Mouse (Mus musculus) heart, embryonic 11.5 days (tissue): ENCODE data around the gene Guca1b. TPM values are rescaled to one million over a fixed set of nuclear protein-coding genes. Genes with fewer than 3 reads are reported as not detected.
A peak's percentile ranks its signal among the peaks of the same experiment; 100 is the strongest.
"Not testable (repeated sequence)": the region's sequence is repeated elsewhere in the genome, so short reads cannot be mapped to it uniquely, and the experiment has no call there.

Experiments used
- ATAC-seq: fragments of 200-750 bp; cut with Nextera tagmentation; replicated peaks from 2 replicates; pipeline ENCODE4 v1.8.0; 2017; ENCODE audit warnings: moderate library complexity; ENCODE audit not compliant: insufficient number of reproducible peaks, low FRiP score, low TSS enrichment
- H3K27ac ChIP-seq: fragments of 300-500 bp; sonication (generic); 2 replicates; pipeline ENCODE4 v1.5.1; 2014; ENCODE audit warnings: mild to moderate bottlenecking, low read depth, low read length
- H3K27me3 ChIP-seq: fragments of 300-500 bp; sonication (generic); 2 replicates; pipeline ENCODE4 v1.6.1; 2014; ENCODE audit warnings: mild to moderate bottlenecking, low read length, mixed read lengths; ENCODE audit not compliant: control insufficient read depth, insufficient read depth
- H3K36me3 ChIP-seq: fragments of 300-500 bp; sonication (generic); 2 replicates; pipeline ENCODE4 v1.6.1; 2014; ENCODE audit warnings: mild to moderate bottlenecking, low read length, moderate library complexity, mixed read lengths; ENCODE audit not compliant: control insufficient read depth, insufficient read depth
- H3K4me1 ChIP-seq: fragments of 300-500 bp; sonication (generic); 2 replicates; pipeline ENCODE4 v1.6.1; 2014; ENCODE audit warnings: low read length; ENCODE audit not compliant: control insufficient read depth, insufficient read depth
- H3K4me2 ChIP-seq: fragments of 300-500 bp; sonication (generic); 2 replicates; pipeline ENCODE4 v1.6.1; 2014; ENCODE audit warnings: mild to moderate bottlenecking, moderate library complexity
- H3K4me3 ChIP-seq: fragments of 300-500 bp; sonication (generic); 2 replicates; pipeline ENCODE4 v1.5.1; 2014; ENCODE audit warnings: low read depth, low read length
- H3K9ac ChIP-seq: fragments of 300-500 bp; sonication (generic); 2 replicates; pipeline ENCODE4 v1.6.1; 2014; ENCODE audit warnings: mild to moderate bottlenecking, low read depth, low read length, moderate library complexity
- H3K9me3 ChIP-seq: fragments of 300-500 bp; sonication (generic); replicated peaks from 2 replicates; pipeline ENCODE4 v1.6.1; 2016; ENCODE audit warnings: low read length; ENCODE audit not compliant: control insufficient read depth
- WGBS: fragments of 180-500 bp; shearing (Covaris S2); extraction: QIAGEN DNeasy Blood & Tissue Kit; methylation state at CpG from one replicate; pipeline ENCODE4 v1.1.7; 2014; ENCODE audit not compliant: insufficient replicate concordance; 5-methylcytosine and 5-hydroxymethylcytosine counted together
- polyA plus RNA-seq: library from polyadenylated mRNA; unstranded; fragments of >200 nt; fragmentation: Nextera tagmentation; extraction: Ambion mirVana; gene quantifications from 2 replicates; pipeline ENCODE4 v1.2.1, GENCODE M21; 2014

Guca1b gene
- polyA plus RNA-seq, 1 experiment from 2014 or later: 1.2 TPM

DNA sequence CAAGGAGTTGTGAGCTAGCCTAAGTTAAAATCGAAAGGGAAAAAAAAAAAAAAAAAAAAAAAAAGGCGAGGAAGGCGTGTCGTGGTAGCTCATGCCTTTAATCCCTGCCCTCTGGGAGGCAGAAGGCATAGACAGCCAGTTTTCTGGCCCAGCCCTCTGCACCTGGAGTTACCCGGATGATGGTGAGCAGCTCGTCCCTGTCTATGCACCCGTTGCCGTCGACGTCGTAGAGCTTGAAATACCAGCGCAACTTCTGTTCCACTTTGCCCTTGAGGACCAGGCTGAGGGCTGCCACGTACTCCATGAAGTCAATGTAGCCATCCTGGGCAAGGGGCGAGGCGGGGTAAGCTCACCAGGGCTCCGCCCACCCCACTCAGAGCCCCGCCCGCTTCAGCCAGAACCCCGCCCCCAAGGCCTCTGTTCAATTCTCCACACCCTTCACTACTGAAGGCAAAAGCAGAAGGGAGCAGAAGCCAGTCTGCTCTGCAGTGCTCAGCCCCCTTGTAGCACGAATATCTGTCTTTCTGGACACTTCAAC lies 10.3 kb downstream of the Guca1b start:
- Histone ChIP-seq H3K27ac (no peak overlapping the region), H3K9ac (peak overlapping the region; percentile 47; the same call in 1 of the 2 replicates), H3K4me3 (peak overlapping the region; percentile 34), H3K36me3 (no peaks in the 10 kb centered on the region), H3K4me1 (peaks cover 7% of the 10 kb centered on the region; the same call in 1 of the 2 replicates), H3K4me2 (peak overlapping the region; percentile 65), H3K27me3 (peaks cover 28% of the 10 kb centered on the region), H3K9me3 (no peaks in the 10 kb centered on the region)
- ATAC-seq: 0 out of 2 replicates have a peak, but pooled peaks have one; percentile 53
- WGBS: 3% methylated on average over 19 of the region's 20 CpGs

DNA sequence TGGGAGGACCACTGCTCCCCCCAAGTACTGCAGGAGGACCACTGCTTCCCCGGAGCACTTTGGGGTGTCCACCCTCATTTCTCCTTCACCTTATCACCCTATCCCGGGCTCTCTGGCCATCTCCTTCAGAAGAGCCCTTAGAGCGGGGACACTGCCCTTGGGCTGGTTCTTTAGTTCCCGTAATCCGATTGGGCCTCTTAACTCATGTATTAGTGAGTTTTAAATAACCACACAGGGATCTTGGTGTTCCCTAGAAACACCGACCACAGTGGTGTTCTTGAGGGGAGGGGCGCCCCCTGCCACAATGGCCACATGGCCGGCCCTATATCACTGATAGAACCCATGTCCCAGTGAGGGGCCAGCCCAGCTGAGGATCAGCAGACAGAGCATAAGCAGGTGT lies 13.9 kb downstream of the Guca1b start:
- peaks cover 25% of the 10 kb centered on the region for H3K27me3 ChIP-seq
- no peak overlapping the region for H3K4me2 ChIP-seq
- no peaks in the 10 kb centered on the region for H3K36me3 ChIP-seq
- no peak overlapping the region for H3K4me3 ChIP-seq
- WGBS: 78% methylated on average over 8 of the region's 8 CpGs
- no peaks in the 10 kb centered on the region for H3K9me3 ChIP-seq
- H3K9ac ChIP-seq: no peak overlapping the region
- ATAC-seq: no peak
- H3K4me1 ChIP-seq: peaks cover 7% of the 10 kb centered on the region; the same call in 1 of the 2 replicates
- H3K27ac ChIP-seq: no peak overlapping the region

GRCm38 (mm10) chr17:47400451-47400850 lies 15.3 kb downstream of the Guca1b start, which contains the start of gene Guca1a:
Gene Guca1a, minus strand, starts transcription at chr17:47400584.
- Histone ChIP-seq H3K9ac (no peak within 1 kb of the TSS), H3K27me3 (peaks cover 18% of the 10 kb centered on the region), H3K4me3 (no peak within 1 kb of the TSS), H3K27ac (no peak within 1 kb of the TSS), H3K9me3 (no peaks in the 10 kb centered on the region), H3K4me2 (no peak within 1 kb of the TSS), H3K4me1 (no peaks in the 10 kb centered on the region), H3K36me3 (no peaks in the 10 kb centered on the region)
- ATAC-seq: no peak
- WGBS: 60% methylated on average over 10 of the region's 10 CpGs

DNA sequence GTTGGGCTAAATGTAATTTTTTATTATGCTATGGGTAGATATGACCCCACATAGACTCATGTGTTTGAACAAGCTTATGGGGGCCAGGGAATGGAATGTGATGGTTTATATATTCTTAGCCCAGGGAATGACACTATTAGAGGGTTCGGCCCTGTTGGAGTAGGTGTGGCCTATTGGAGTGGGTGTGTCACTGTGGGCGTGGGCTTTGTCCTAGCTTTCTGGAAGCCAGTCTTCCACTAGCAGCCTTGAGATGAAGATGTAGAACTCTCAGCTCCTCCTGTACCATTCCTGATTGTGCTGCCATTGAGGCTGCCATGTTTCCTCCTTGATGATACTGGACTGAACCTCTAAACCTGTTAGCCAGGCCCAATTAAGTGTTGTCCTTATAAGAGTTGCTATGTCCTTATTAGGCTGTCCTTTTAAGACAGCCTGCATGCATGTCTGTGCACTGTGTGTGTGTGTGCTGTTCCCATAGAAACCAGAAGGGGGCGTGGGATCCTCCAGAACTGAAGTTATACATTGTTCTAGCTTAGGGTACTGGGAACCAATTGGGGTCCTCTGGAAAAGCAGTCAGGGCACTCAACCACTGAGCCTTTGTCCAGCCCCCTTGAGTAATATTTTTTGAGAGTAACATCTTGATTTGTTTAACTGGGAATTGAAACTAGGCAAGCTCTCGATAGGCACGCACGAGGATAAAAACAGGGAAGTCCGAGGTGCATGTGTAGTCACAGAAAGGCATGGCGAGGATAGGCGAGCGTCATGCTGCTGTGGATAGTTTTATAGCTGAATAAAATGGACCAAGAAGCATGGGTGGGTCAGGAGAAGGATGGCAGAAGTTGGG lies 22.7 kb downstream of the Guca1b start:
- 62% methylated on average over 10 of the region's 10 CpGs for WGBS
- Histone ChIP-seq H3K27ac (no peak overlapping the region), H3K4me3 (no peak overlapping the region), H3K4me1 (no peaks in the 10 kb centered on the region), H3K4me2 (no peak overlapping the region), H3K9me3 (no peaks in the 10 kb centered on the region), H3K36me3 (no peaks in the 10 kb centered on the region), H3K9ac (no peak overlapping the region), H3K27me3 (peaks cover 24% of the 10 kb centered on the region)
- ATAC-seq: no peak

DNA sequence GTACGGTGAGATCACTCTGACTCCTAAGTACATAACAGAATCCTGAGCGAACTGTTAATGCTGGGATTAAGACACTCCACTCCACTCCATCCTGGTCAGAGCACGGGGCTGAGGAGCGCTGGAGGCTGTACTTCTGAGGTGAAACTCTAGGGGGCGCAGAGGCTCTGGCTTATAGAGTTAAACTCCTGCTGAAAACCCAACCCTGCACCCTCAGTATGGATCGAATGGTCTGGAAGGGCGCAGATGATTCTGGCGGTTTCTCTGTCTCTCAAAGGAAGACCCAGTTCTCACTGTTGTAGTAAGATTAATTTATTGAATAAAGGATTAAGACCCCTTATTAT lies 23.3 kb downstream of the Guca1b start:
- H3K27me3 ChIP-seq: peaks cover 29% of the 10 kb centered on the region
- ATAC-seq: no peak

DNA sequence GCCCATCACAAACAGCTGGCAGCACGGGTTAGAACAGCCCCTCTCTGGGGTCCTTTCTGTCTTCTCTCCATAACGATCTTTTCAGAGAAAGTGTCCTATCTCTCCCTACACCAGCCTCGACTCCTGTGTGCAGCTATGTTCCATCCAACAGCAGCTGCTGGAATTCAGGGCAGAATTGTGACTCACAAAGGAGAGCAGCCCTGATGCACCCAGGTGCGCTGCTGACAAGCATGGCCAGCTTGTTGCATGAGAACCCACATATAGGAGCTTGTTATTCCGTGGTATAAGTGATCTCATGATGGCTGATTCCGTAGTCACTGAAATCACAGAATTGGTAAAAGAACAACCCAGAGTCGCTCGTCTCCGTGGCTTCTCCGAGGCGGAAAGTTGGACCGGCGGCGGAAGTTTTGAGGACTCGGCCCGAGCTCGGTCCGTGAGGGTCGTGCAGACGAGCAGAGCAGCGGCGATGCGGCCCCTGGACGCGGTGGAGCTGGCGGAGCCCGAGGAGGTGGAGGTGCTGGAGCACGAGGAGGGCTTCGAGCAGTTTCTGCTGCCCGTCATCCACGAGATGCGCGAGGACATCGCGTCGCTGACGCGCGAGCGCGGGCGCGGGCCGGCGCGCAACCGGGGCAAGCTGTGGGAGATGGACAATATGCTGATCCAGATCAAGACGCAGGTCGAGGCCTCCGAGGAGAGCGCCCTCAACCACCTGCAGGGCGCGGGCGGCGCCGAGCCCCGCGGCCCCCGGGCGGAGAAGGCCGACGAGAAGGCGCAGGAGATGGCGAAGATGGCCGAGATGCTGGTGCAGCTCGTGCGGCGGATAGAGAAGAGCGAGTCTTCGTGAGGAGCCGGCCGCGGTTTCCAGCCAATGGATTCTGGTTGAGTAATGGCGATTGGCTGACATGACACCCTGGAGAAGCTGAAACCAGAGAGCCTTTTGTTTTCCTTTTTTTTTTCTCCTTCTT lies 25.0 kb downstream of the Guca1b start:
- Histone ChIP-seq H3K4me3 (peak overlapping the region; percentile 36), H3K4me2 (peak overlapping the region; percentile 63), H3K27me3 (peaks cover 33% of the 10 kb centered on the region)
- not testable (repeated sequence) for H3K27ac ChIP-seq, ATAC-seq, H3K9ac ChIP-seq, H3K9me3 ChIP-seq, H3K4me1 ChIP-seq, H3K36me3 ChIP-seq
- 3% methylated on average over 73 of the region's 74 CpGs for WGBS

More for the DNA sequence above, 23.3 kb downstream of the Guca1b start:
- WGBS: 18% methylated on average over 8 of the region's 8 CpGs
- no peak overlapping the region for H3K4me2 ChIP-seq
- H3K36me3 ChIP-seq: no peaks in the 10 kb centered on the region
- no peaks in the 10 kb centered on the region for H3K9me3 ChIP-seq
- no peaks in the 10 kb centered on the region for H3K4me1 ChIP-seq
- H3K9ac ChIP-seq: no peak overlapping the region
- no peak overlapping the region for H3K4me3 ChIP-seq
- H3K27ac ChIP-seq: no peak overlapping the region

- Histone ChIP-seq H3K36me3 (no peaks in the 10 kb centered on the region), H3K4me2 (no peak overlapping the region), H3K4me1 (peaks cover 4% of the 10 kb centered on the region), H3K27ac (no peak overlapping the region), H3K27me3 (no peaks in the 10 kb centered on the region), H3K4me3 (no peak overlapping the region), H3K9ac (no peak overlapping the region), H3K9me3 (no peaks in the 10 kb centered on the region)
- 70% methylated on average over 2 of the region's 2 CpGs for WGBS
- no peak for ATAC-seq
These were observed 35.0 kb downstream of the Guca1b start for GRCm38 (mm10) chr17:47420195-47420594.

- no peak overlapping the region for H3K4me2 ChIP-seq
- peaks cover 4% of the 10 kb centered on the region for H3K4me1 ChIP-seq
- H3K27me3 ChIP-seq: no peaks in the 10 kb centered on the region
- WGBS: 65% methylated on average over 3 of the region's 3 CpGs
- H3K9me3 ChIP-seq: no peaks in the 10 kb centered on the region
- no peak overlapping the region for H3K9ac ChIP-seq
- no peak for ATAC-seq
- H3K4me3 ChIP-seq: no peak overlapping the region
- no peak overlapping the region for H3K27ac ChIP-seq
- H3K36me3 ChIP-seq: no peaks in the 10 kb centered on the region
These were observed 36.4 kb downstream of the Guca1b start for GRCm38 (mm10) chr17:47421566-47421965.
